Mouse (Mus musculus) ES-E14 (cell line): Measurements from ENCODE around the gene Dpp10. TPM values are rescaled to one million over a fixed set of nuclear protein-coding genes. Genes with fewer than 3 reads are reported as not detected.

Experiments
- DNase-seq: peaks from one replicate; pipeline ENCODE4 v3.0.0-alpha.2; 2013; ENCODE audit warnings: low read depth, low spot score
- H3K27ac ChIP-seq: 2 replicates; pipeline ENCODE4 v1.5.1; 2012; ENCODE audit warnings: low read depth, mild to moderate bottlenecking, low read length, moderate library complexity, mixed read lengths; ENCODE audit not compliant: poor library complexity, insufficient read depth, severe bottlenecking
- H3K36me3 ChIP-seq: 2 replicates; pipeline ENCODE4 v1.6.1; 2012; ENCODE audit warnings: mild to moderate bottlenecking, low read length, moderate library complexity, mixed read lengths; ENCODE audit not compliant: control insufficient read depth, poor library complexity, insufficient read depth, severe bottlenecking
- H3K4me1 ChIP-seq, 2 experiments: fragments of 150-350 bp in 1 of 2; sonication (generic) in 1 of 2; 2 replicates each; pipeline ENCODE4 v1.6.1; 2012; ENCODE audit warnings: low read length in 2 of 2, mild to moderate bottlenecking in 1 of 2, mixed read lengths in 1 of 2; ENCODE audit not compliant: control insufficient read depth in 2 of 2, insufficient read depth in 2 of 2, poor library complexity in 1 of 2
- H3K4me3 ChIP-seq, 2 experiments: fragments of 150-350 bp in 1 of 2; sonication (generic) in 1 of 2; 2 replicates each; pipeline ENCODE4 v1.5.1; 2012; ENCODE audit warnings: low read length in 2 of 2, low read depth in 1 of 2, mild to moderate bottlenecking in 1 of 2, mixed read lengths in 1 of 2; ENCODE audit not compliant: insufficient read depth in 1 of 2, poor library complexity in 1 of 2, severe bottlenecking in 1 of 2
- H3K9ac ChIP-seq: 2 replicates; pipeline ENCODE4 v1.6.1; 2012; ENCODE audit warnings: low read depth, mild to moderate bottlenecking, low read length, mixed read lengths; ENCODE audit not compliant: poor library complexity, insufficient read depth, severe bottlenecking
- H3K9me3 ChIP-seq: fragments of 150-350 bp; sonication (generic); 2 replicates; pipeline ENCODE4 v1.6.1; 2012; ENCODE audit warnings: low read depth, mild to moderate bottlenecking, low read length; ENCODE audit not compliant: control insufficient read depth, insufficient read depth
- CHD2 ChIP-seq: IDR thresholded peaks from 2 replicates; pipeline ENCODE4 v1.6.1; 2014; ENCODE audit warnings: mild to moderate bottlenecking, low read depth, low read length, inconsistent platforms
- HCFC1 ChIP-seq: IDR thresholded peaks from 2 replicates; pipeline ENCODE4 v1.6.1; 2012; ENCODE audit warnings: low read length, inconsistent platforms, borderline replicate concordance; ENCODE audit not compliant: insufficient read depth
- MAFK ChIP-seq: IDR thresholded peaks from 2 replicates; pipeline ENCODE4 v1.6.1; 2014; ENCODE audit warnings: mild to moderate bottlenecking, low read depth, low read length, inconsistent platforms; ENCODE audit not compliant: insufficient read depth
- ZC3H11A ChIP-seq: IDR thresholded peaks from 2 replicates; pipeline ENCODE4 v1.6.1; 2012; ENCODE audit warnings: low read depth, mild to moderate bottlenecking, inconsistent platforms, low read length, borderline replicate concordance
- ZNF384 ChIP-seq: IDR thresholded peaks from 2 replicates; pipeline ENCODE4 v1.6.1; 2012; ENCODE audit warnings: low read depth, low read length, inconsistent platforms
- in situ Hi-C, 2 experiments: fragments of 600-800 bp; cut with MboI; formaldehyde crosslinking; loops; one replicate each; pipeline ENCODE4 v1.15.1; 2025; ENCODE audit warnings: low sequenced_read_pairs in 2 of 2, inconsistent platforms in 1 of 2; ENCODE audit not compliant: unreplicated experiment in 2 of 2
- total RNA-seq: library from RNA; depleted of rRNA; stranded (reverse); fragments of 300-350 nt; gene quantifications from 2 replicates; pipeline ENCODE4 v1.2.3, GENCODE M21; 2012; rRNA removed

Dpp10 gene
- total RNA-seq: not detected in 2 replicates

DNA sequence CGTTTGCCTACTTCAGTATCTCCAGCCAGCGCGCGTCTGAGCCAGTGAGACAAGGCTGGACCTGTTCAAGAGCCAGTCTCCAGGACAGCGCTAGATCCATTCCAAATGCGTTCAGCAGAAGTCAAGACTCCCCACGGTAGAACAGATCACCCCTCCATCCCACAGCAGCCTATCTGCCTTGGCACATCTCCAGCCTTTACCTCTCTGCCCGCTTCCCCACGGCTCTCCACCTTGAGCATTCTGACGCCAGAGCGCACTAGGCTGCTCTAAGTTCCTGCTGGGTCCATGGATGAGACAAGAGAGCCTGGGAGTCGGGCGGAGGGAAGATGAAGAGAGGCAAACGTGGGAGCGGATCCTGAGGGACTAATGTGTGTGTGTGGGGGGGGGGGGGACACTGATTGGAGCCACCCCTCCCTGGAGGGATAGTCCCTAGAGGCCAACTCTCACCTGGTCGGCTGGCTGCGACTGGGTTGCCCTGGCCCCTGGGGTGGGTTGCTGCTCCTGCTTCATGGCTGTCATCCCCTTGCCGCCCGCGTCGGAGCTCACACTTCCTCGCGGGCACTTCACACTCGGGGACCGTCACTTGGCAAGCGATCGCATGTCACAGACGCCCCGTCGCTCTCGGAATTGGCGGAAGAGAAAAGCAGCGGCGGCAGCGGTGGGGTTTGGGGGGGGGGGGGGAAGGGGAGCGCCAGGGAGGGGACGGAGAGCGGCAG is at the start of gene Dpp10:
Dpp10 (minus strand) TSS at position 635 of the 716 bp plus-strand sequence.
- Histone ChIP-seq H3K9me3 (no peaks in the 10 kb centered on the region), H3K36me3 (no peaks in the 10 kb centered on the region), H3K4me3 (peak within 1 kb of the TSS; percentile 61 to 70), H3K9ac (peak within 1 kb of the TSS; percentile 6; the same call in 1 of the 2 replicates), H3K4me1 (0 out of 4 replicates have a peak, but pooled peaks cover 0 to 2% of the 10 kb centered on the region in 2 experiments), H3K27ac (no peak within 1 kb of the TSS)
- no peak for TF ChIP-seq ZNF384
- TF ChIP-seq CHD2: no peak
- no peak for TF ChIP-seq MAFK
- no peak for TF ChIP-seq HCFC1
- TF ChIP-seq ZC3H11A: no peak
- no peak for DNase-seq
- in situ Hi-C loops: no loop called here

GRCm38 (mm10) chr1:124048544-124048943 is 3.2 kb upstream of the Dpp10 start:
- Histone ChIP-seq H3K27ac (no peak overlapping the region), H3K9ac (no peak overlapping the region), H3K9me3 (no peaks in the 10 kb centered on the region), H3K4me1 (0 out of 4 replicates have a peak, but pooled peaks cover 0 to 2% of the 10 kb centered on the region in 2 experiments), H3K4me3 (no peak overlapping the region), H3K36me3 (no peaks in the 10 kb centered on the region)
- TF ChIP-seq CHD2: no peak
- peak; percentile 91 for TF ChIP-seq MAFK
- in situ Hi-C loops: no loop called here
- DNase-seq: no peak

DNA sequence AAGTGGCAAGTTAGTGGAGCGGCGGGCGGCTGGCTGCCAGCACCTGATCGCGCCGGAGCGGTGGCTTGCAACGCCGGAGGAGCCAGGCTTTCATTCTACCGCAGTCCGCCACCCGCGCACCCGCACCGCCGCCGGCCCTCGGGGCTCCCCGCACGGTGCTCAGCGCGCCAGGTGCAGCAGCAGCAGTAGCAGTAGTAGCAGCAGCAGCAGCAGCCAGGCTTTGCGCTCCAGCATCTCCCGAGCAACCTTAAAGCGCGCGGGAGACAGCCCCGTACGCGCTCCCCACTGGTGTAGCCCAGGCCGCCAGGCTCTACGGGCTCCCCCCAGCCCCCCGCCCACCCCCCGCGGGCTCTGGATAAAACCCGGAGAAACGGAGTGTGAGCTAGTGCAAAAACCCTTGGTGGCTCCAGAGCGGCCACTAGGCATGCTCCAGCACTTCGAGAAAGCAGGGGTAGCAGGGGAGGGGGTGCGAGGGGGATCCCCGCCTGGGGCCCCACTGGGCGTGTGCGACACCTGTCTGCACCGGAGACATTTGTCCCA is 472 bp upstream of the Dpp10 start:
- Histone ChIP-seq H3K9me3 (no peaks in the 10 kb centered on the region), H3K9ac (peak overlapping the region; percentile 6; the same call in 1 of the 2 replicates), H3K4me3 (peak overlapping the region; percentile 61 to 70), H3K4me1 (0 out of 4 replicates have a peak, but pooled peaks cover 0 to 2% of the 10 kb centered on the region in 2 experiments), H3K27ac (no peak overlapping the region), H3K36me3 (no peaks in the 10 kb centered on the region)
- TF ChIP-seq ZC3H11A (no peak), MAFK (no peak), HCFC1 (no peak), CHD2 (no peak), ZNF384 (no peak)
- in situ Hi-C loops: no loop called here
- no peak for DNase-seq

DNA sequence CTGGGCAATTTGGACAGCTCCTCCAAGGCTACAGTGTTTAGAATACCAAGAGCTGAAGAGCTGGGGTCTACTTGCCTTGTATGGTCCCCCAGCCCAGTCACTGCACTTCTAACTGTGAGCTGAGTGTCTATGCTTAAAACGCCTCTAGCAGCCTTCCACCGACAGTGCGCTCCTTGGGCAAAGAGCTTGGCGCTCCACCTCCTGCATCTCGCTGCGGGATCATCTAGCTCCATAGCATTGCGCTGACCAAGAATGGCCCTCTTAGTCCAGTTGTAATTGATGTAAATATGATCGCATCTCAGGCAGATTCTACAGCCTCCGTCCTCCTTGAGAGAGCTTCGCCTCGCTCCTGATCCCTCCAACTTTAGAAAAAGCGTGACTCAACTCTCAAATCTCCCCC is 1.2 kb downstream of the Dpp10 start:
- no peak for DNase-seq
- no peaks in the 10 kb centered on the region for H3K9me3 ChIP-seq
- in situ Hi-C loops: no loop called here

More for the DNA sequence above, 1.2 kb downstream of the Dpp10 start:
- Histone ChIP-seq H3K4me3 (no peak overlapping the region), H3K9ac (no peak overlapping the region), H3K36me3 (no peaks in the 10 kb centered on the region), H3K4me1 (0 out of 4 replicates have a peak, but pooled peaks cover 0 to 2% of the 10 kb centered on the region in 2 experiments), H3K27ac (no peak overlapping the region)
- TF ChIP-seq HCFC1 (no peak), ZNF384 (no peak), ZC3H11A (no peak), CHD2 (no peak), MAFK (no peak)
